Mouse (Mus musculus): ENCODE measurements around the gene Atp2a2. TPM values are rescaled to one million over a fixed set of nuclear protein-coding genes. Genes with fewer than 3 reads are reported as not detected.
A peak's percentile ranks its signal among the peaks of the same experiment; 100 is the strongest.

Atp2a2 gene
- total RNA-seq, 1 experiment: 372 TPM

- H3K9me3 ChIP-seq (ENCODE audit: control insufficient read depth, insufficient read depth, low read depth, low read length): no peaks in the 10 kb centered on the region
- H3K4me3 ChIP-seq (ENCODE audit: insufficient read depth in 1 of 2, low read depth in 1 of 2, low read length in 2 of 2, poor library complexity in 1 of 2, severe bottlenecking in 1 of 2): no peak overlapping the region
- H3K27ac ChIP-seq (ENCODE audit: insufficient read depth, low read depth, low read length, poor library complexity, severe bottlenecking): no peak overlapping the region
- H3K36me3 ChIP-seq (ENCODE audit: control insufficient read depth, insufficient read depth, low read length, poor library complexity, severe bottlenecking): no peaks in the 10 kb centered on the region
- in situ Hi-C loops (cut with MboI; ENCODE audit: low sequenced_read_pairs in 2 of 2, unreplicated experiment in 2 of 2): no loop called here
- TF ChIP-seq CHD2 (IDR thresholded peaks at IDR 0.05; ENCODE audit: low read depth, low read length) (no peak), HCFC1 (IDR thresholded peaks at IDR 0.05; ENCODE audit: borderline replicate concordance, insufficient read depth, low read length) (no peak), ZNF384 (IDR thresholded peaks at IDR 0.05; ENCODE audit: low read depth, low read length) (no peak), MAFK (IDR thresholded peaks at IDR 0.05; ENCODE audit: insufficient read depth, low read depth, low read length) (no peak), ZC3H11A (IDR thresholded peaks at IDR 0.05; ENCODE audit: borderline replicate concordance, low read depth, low read length) (no peak)
- H3K4me1 ChIP-seq (ENCODE audit: control insufficient read depth in 2 of 2, insufficient read depth in 2 of 2, low read length in 2 of 2, poor library complexity in 1 of 2): peaks cover 18 to 36% of the 10 kb centered on the region in 2 experiments
- no peak for DNase-seq (ENCODE audit: low read depth, low spot score)
- H3K9ac ChIP-seq (ENCODE audit: insufficient read depth, low read depth, low read length, poor library complexity, severe bottlenecking): no peak overlapping the region
Observed at GRCm38 (mm10) chr5:122519043-122519660, 17.1 kb upstream of the Atp2a2 start.

- no peak overlapping the region for H3K9ac ChIP-seq (ENCODE audit: insufficient read depth, low read depth, low read length, poor library complexity, severe bottlenecking)
- DNase-seq (ENCODE audit: low read depth, low spot score): no peak
- no peaks in the 10 kb centered on the region for H3K9me3 ChIP-seq (ENCODE audit: control insufficient read depth, insufficient read depth, low read depth, low read length)
- H3K27ac ChIP-seq (ENCODE audit: insufficient read depth, low read depth, low read length, poor library complexity, severe bottlenecking): no peak overlapping the region
- no peak overlapping the region for H3K4me3 ChIP-seq (ENCODE audit: insufficient read depth in 1 of 2, low read depth in 1 of 2, low read length in 2 of 2, poor library complexity in 1 of 2, severe bottlenecking in 1 of 2)
- TF ChIP-seq MAFK (IDR thresholded peaks at IDR 0.05; ENCODE audit: insufficient read depth, low read depth, low read length) (peak; percentile 55; the same call in 1 of the 2 replicates), ZNF384 (IDR thresholded peaks at IDR 0.05; ENCODE audit: low read depth, low read length) (0 out of 2 replicates have a peak, but pooled peaks have one; percentile 32), HCFC1 (IDR thresholded peaks at IDR 0.05; ENCODE audit: borderline replicate concordance, insufficient read depth, low read length) (no peak), CHD2 (IDR thresholded peaks at IDR 0.05; ENCODE audit: low read depth, low read length) (no peak), ZC3H11A (IDR thresholded peaks at IDR 0.05; ENCODE audit: borderline replicate concordance, low read depth, low read length) (no peak)
- peaks cover 13 to 35% of the 10 kb centered on the region in 2 experiments; a peak in 3 of 4 replicates for H3K4me1 ChIP-seq (ENCODE audit: control insufficient read depth in 2 of 2, insufficient read depth in 2 of 2, low read length in 2 of 2, poor library complexity in 1 of 2)
- no peaks in the 10 kb centered on the region for H3K36me3 ChIP-seq (ENCODE audit: control insufficient read depth, insufficient read depth, low read length, poor library complexity, severe bottlenecking)
- in situ Hi-C loops (cut with MboI; ENCODE audit: low sequenced_read_pairs in 2 of 2, unreplicated experiment in 2 of 2): no loop called here
Observed at GRCm38 (mm10) chr5:122518247-122518646, 16.2 kb upstream of the Atp2a2 start.

DNA sequence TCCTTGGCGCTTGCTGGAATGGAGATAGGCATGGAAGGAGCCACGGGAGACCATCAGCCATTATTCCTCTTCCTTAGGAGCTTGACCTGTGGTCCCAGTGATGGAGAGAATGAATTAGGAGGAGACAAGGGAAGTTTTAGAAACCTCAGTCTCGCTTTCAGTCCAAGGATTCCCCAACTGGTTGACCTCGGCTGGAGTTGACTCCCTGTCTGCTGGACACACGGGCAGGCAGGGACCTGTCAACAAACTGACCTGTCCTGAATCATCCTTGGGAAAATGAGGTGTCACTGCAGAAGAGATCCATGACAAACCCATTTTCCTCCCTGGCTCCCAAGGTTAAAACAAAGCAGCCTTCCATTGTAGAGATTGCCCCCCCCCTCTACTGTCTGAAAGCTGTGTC, 14.9 kb upstream of the Atp2a2 start:
- in situ Hi-C loops (cut with MboI; ENCODE audit: low sequenced_read_pairs in 2 of 2, unreplicated experiment in 2 of 2): no loop called here
- no peak overlapping the region for H3K27ac ChIP-seq (ENCODE audit: insufficient read depth, low read depth, low read length, poor library complexity, severe bottlenecking)
- no peak for DNase-seq (ENCODE audit: low read depth, low spot score)
- no peak overlapping the region for H3K9ac ChIP-seq (ENCODE audit: insufficient read depth, low read depth, low read length, poor library complexity, severe bottlenecking)
- H3K36me3 ChIP-seq (ENCODE audit: control insufficient read depth, insufficient read depth, low read length, poor library complexity, severe bottlenecking): no peaks in the 10 kb centered on the region
- TF ChIP-seq ZC3H11A (IDR thresholded peaks at IDR 0.05; ENCODE audit: borderline replicate concordance, low read depth, low read length) (no peak), MAFK (IDR thresholded peaks at IDR 0.05; ENCODE audit: insufficient read depth, low read depth, low read length) (no peak), HCFC1 (IDR thresholded peaks at IDR 0.05; ENCODE audit: borderline replicate concordance, insufficient read depth, low read length) (no peak), ZNF384 (IDR thresholded peaks at IDR 0.05; ENCODE audit: low read depth, low read length) (no peak), CHD2 (IDR thresholded peaks at IDR 0.05; ENCODE audit: low read depth, low read length) (no peak)
- H3K4me1 ChIP-seq (ENCODE audit: control insufficient read depth in 2 of 2, insufficient read depth in 2 of 2, low read length in 2 of 2, poor library complexity in 1 of 2): peaks cover 17 to 37% of the 10 kb centered on the region in 2 experiments
- H3K4me3 ChIP-seq (ENCODE audit: insufficient read depth in 1 of 2, low read depth in 1 of 2, low read length in 2 of 2, poor library complexity in 1 of 2, severe bottlenecking in 1 of 2): no peak overlapping the region
- no peaks in the 10 kb centered on the region for H3K9me3 ChIP-seq (ENCODE audit: control insufficient read depth, insufficient read depth, low read depth, low read length)

DNA sequence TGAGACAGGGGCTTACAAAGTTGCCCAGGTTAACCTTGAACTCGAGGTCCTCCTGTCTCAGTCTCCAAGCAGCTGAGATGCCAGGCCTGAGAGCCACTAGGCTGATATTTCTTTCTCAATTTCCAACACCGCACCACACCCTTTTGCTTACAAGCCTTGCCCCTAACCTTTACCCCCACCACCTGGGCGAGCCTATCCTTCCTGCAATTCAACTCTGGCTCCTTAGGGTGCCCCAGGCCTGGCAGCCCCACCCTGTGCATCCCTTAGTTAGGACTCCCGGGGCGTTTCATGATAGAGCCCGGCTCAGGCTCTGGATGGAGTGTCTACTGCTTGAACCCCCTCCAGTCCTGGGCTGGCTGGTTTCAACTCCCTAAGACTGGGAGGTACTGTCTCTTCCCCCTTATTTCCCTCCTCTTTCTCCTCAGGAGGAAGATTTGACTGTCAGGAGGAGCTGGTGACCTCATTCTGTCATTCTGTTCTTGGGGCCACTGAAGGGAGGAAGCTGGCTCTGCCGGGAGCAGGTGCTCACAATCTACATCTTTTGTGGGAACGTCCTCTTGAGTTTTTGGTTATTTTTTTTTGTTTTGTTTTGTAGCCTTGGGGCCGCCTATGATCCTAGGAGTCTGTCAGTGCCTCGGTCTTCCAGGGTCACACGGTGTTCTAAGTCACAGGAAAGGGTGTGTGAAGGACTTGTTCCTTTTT, 14.2 kb upstream of the Atp2a2 start:
- no peak overlapping the region for H3K27ac ChIP-seq (ENCODE audit: insufficient read depth, low read depth, low read length, poor library complexity, severe bottlenecking)
- in situ Hi-C loops (cut with MboI; ENCODE audit: low sequenced_read_pairs in 2 of 2, unreplicated experiment in 2 of 2): no loop called here
- no peak for DNase-seq (ENCODE audit: low read depth, low spot score)
- no peak for TF ChIP-seq ZNF384 (IDR thresholded peaks at IDR 0.05; ENCODE audit: low read depth, low read length)
- TF ChIP-seq CHD2 (IDR thresholded peaks at IDR 0.05; ENCODE audit: low read depth, low read length): no peak
- TF ChIP-seq MAFK (IDR thresholded peaks at IDR 0.05; ENCODE audit: insufficient read depth, low read depth, low read length): no peak
- TF ChIP-seq ZC3H11A (IDR thresholded peaks at IDR 0.05; ENCODE audit: borderline replicate concordance, low read depth, low read length): no peak
- no peak for TF ChIP-seq HCFC1 (IDR thresholded peaks at IDR 0.05; ENCODE audit: borderline replicate concordance, insufficient read depth, low read length)
- H3K4me1 ChIP-seq (ENCODE audit: control insufficient read depth in 2 of 2, insufficient read depth in 2 of 2, low read length in 2 of 2, poor library complexity in 1 of 2): peaks cover 21 to 42% of the 10 kb centered on the region in 2 experiments
- no peak overlapping the region for H3K4me3 ChIP-seq (ENCODE audit: insufficient read depth in 1 of 2, low read depth in 1 of 2, low read length in 2 of 2, poor library complexity in 1 of 2, severe bottlenecking in 1 of 2)
- H3K9me3 ChIP-seq (ENCODE audit: control insufficient read depth, insufficient read depth, low read depth, low read length): no peaks in the 10 kb centered on the region
- H3K9ac ChIP-seq (ENCODE audit: insufficient read depth, low read depth, low read length, poor library complexity, severe bottlenecking): no peak overlapping the region
- H3K36me3 ChIP-seq (ENCODE audit: control insufficient read depth, insufficient read depth, low read length, poor library complexity, severe bottlenecking): no peaks in the 10 kb centered on the region

Data from ES-E14 (cell line).